Mouse (Mus musculus): ENCODE data around the gene Lpin2. TPM values are rescaled to one million over a fixed set of nuclear protein-coding genes. Genes with fewer than 3 reads are reported as not detected.

Lpin2 gene
- polyA plus RNA-seq, 2 experiments from 2014 or later, result 22.6 to 35.9 TPM

Other genes starting within 250 kb of the Lpin2 start
- 1 to 10 TPM in 1 of 2 experiments, under 1 TPM in 1; 0.28 to 1.6 TPM for gene Myom1, start 179.9 kb upstream of the Lpin2 start, polyA plus RNA-seq (2017; shearing (Covaris generic))
- 100 to 1,000 TPM; 601 to 659 TPM for gene Myl12a, start 179.7 kb upstream of the Lpin2 start, polyA plus RNA-seq (2017; shearing (Covaris generic))
- not detected for gene Emilin2, start 129.4 kb downstream of the Lpin2 start, polyA plus RNA-seq (2017; shearing (Covaris generic))